Mouse (Mus musculus): ENCODE data around the gene Sv2a. TPM values are rescaled to one million over a fixed set of nuclear protein-coding genes. Genes with fewer than 3 reads are reported as not detected.

The Sv2a gene
- total RNA-seq, 2 experiments from 2014 or later, result not detected

DNA sequence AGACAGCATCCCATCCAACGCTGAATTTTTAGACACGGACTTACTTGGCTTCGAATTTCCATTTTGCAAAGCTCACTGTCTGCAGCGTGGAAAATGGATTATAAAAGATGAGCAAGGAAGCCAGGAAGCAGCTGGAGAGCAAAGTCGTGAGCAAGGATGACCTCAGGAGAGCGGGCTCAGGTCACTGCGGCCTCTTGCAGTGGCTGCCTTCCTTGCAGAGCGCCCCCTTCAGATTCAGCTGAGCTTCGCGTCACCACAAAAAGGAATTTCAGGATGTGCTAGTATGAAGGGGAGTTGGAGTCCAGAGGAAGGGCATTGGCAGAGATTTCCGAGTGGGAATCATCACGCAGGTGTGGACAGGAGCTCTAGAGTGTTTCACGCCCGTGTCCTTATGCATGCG is 28.3 kb downstream of the Sv2a start:
- no peak for ATAC-seq (replicated peaks; ENCODE audit: low FRiP score, poor library complexity, severe bottlenecking)

DNA sequence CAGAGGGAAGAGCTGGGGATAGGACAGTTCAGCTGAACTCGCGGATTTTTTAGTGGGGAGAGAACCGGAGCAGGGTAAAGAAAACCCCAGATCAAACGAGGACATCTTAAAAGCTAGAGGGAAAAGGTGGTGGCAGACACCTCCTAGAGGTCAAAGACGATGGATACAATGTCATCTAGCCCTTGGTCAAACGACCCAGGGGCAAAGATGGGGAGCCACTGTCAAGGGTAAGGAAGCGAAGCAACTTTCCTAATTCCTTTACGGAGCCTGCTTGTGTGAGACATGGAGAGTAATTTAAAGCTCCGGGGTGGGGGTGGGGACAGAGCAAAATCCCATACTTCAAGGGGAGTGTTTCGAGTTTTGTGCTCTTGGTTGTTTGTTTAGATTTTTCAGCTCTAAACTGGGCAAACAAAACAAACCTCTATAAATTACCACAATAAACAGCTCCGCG is 38.3 kb downstream of the Sv2a start:
- ATAC-seq (replicated peaks; ENCODE audit: low FRiP score, poor library complexity, severe bottlenecking), result peak; percentile 10

DNA sequence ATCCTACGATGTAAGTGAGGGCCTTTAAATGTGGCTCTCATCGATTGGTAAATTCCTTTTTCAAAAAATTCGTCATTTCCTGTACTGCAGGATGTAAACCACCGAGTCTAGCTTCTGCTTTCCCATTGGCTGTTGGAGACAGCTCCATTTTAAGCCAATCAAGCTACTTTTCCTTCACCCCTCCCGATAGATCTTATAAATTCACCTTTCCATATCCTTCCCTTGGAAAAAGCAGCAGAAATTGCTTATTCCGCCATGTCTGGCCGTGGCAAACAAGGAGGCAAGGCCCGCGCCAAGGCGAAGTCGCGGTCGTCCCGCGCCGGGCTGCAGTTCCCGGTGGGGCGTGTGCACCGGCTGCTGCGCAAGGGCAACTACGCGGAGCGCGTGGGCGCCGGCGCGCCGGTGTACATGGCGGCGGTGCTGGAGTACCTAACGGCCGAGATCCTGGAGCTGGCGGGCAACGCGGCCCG is 38.7 kb downstream of the Sv2a start, which contains the start of the genes Bola1 and Hist2h2ab:
Gene Bola1 (minus strand): TSS at position 49 of the 470 bp plus-strand sequence.
Gene Hist2h2ab (plus strand): TSS at position 205 of the 470 bp plus-strand sequence.
- ATAC-seq (replicated peaks; ENCODE audit: low FRiP score, poor library complexity, severe bottlenecking), result peak; percentile 62

DNA sequence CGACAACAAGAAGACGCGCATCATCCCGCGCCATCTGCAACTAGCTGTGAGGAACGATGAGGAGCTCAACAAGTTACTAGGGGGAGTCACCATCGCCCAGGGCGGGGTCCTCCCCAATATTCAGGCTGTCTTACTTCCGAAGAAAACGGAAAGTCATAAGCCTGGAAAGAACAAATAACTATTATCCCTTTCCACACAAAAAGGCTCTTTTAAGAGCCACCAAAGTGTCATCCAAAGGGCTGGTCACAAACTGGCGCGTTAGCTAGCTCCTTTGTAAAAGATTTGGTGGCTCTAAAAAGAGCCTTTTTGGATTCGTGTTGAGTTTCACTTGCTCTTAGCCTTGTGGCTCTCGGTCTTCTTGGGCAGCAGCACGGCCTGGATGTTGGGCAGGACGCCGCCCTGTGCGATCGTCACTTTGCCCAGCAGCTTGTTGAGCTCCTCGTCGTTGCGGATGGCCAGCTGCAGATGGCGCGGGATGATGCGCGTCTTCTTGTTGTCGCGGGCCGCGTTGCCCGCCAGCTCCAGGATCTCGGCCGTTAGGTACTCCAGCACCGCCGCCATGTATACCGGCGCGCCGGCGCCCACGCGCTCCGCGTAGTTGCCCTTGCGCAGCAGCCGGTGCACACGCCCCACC is 39.3 kb downstream of the Sv2a start:
- peak; percentile 19; the same call in 1 of the 2 replicates for ATAC-seq (replicated peaks; ENCODE audit: low FRiP score, poor library complexity, severe bottlenecking)

DNA sequence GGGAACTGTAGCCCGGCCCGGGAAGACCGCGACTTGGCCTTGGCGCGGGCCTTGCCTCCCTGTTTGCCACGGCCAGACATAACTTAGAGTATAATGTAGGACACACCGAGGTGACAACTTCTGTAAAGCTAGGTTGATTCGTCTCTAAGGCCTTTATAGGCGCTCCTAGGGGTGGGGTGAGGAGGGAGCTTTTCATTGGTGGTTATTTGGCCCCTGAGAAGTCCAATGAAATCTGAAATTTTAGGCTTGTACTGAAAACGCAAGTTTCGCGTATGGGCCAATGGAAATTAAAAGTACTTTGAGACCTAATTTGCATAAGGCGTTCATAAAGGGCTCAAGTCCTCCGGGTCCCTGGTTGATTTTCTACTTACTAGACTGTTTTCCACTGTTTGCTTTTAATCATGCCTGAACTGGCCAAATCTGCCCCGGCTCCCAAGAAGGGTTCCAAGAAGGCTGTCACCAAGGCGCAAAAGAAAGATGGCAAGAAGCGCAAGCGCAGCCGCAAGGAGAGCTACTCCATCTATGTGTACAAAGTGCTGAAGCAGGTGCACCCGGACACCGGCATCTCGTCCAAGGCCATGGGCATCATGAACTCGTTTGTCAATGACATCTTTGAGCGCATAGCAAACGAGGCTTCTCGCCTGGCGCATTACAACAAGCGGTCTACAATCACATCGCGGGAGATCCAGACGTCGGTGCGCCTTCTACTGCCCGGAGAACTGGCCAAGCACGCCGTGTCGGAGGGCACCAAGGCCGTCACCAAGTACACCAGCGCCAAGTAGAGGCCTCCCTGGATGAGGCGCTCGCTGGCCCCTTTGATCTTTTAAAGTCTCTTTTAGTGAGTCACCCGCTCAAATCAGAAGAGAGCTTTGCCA is 40.1 kb downstream of the Sv2a start, which contains the start of the genes Hist2h2ac and Hist2h2be:
Gene Hist2h2ac (minus strand): TSS at position 116 of the 875 bp plus-strand sequence.
Gene Hist2h2be (plus strand): TSS at position 355 of the 875 bp plus-strand sequence.
- ATAC-seq (replicated peaks; ENCODE audit: low FRiP score, poor library complexity, severe bottlenecking), result peak; percentile 79

DNA sequence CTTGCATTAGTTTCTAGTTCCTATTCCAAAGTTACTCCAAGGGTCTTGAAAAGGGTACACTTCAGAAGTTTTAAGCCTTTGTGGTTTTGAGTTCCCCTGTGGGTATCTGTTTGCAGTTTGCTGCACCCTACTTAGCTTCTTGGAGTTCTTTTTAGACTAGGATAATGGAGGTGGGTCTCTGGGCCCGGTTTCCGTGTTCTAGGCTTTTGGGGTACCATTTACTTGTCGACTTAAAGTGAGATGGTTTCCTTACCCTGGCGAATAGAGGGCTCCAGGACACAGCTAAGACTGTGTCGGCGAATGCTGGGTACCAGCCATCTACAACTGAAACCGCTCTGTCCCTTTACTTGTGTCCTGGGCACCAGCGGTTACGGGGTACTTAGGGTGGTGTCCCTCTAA is 40.7 kb downstream of the Sv2a start:
- ATAC-seq (replicated peaks; ENCODE audit: low FRiP score, poor library complexity, severe bottlenecking), result peak; percentile 17; the same call in 1 of the 2 replicates

DNA sequence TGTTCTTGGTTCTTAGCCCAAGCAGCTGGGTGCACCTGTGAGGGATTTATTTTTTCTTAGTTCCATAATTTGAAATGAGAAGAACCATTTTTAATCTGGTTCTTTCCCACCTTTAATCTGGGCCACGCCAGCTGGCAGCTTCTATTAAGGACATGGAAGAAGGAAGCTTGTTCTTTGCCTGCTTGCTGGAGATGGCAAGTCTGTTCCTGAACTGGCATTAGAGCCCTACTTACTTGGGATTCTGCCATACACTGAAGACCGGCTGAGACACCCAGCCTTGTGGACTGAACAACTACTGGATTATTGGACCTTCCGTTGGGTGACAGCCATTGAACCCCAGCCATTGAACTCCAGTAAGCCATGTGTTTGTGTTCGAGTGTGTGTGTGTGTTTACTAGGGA is 41.8 kb downstream of the Sv2a start:
- no peak for ATAC-seq (replicated peaks; ENCODE audit: low FRiP score, poor library complexity, severe bottlenecking)

DNA sequence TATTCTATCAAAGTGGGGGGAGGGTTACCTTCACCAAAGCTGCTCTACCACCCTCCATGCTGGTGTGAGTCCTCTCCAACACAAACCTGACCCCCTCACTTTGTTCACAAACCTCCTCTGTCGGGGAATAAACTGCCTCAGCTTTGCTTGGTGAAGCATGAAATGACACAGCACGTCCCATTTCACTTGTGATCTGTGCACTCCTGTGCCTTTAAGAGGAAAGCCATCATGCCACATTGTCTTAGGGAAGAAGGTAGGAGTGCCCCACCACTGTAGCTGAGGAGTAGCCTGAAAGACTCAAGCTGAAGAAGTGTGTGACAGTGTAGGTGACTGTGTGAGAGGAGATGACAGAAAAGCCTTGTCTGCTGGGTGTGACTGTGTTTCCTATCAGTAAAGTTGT is 44.5 kb downstream of the Sv2a start:
- ATAC-seq (replicated peaks; ENCODE audit: low FRiP score, poor library complexity, severe bottlenecking), result no peak

DNA sequence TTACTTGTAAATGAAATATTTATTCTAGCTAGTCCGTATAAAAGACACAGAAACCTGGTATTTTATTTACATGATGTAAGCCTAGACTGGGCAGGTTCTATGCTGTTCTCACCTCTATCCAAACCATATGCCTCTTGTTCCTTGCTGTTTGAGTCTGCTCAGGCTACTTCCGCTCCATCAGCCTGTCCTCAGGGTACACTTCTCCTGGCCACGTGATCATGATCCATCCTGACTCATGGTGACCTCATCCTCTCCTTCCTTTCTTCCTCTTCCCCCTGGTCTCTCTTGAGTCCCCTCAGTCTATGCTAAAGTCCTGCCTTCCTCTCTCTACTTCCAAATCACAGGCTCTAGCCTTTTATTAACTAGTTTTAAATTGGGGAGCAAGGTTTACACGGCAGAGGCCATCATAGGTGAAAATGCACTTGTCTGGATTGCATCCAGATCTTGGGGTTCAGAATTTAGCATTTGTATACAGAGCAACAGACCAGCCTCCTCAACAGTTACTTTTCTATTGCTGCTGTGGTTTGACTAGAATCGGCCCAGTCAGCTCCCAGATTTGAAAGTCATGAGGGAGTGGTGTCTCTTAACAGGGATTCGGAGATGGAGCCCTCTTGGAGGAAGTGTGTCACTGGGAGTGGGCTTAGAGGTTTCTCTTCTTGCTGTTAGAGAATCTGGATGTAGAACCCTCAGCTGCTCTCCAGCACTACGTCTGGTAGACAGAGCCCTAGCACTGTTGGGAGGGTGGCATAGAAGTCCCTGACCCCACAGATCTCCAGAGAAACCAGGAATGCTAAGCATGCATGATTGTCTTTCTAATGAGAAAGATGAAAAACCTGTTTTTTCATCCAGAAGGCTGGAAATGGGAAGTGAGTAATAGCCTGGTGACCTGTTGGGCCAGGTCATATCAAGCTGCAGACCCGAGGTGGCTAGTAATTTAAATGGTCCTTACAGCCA is 46.0 kb downstream of the Sv2a start:
- ATAC-seq (replicated peaks; ENCODE audit: low FRiP score, poor library complexity, severe bottlenecking), result no peak

DNA sequence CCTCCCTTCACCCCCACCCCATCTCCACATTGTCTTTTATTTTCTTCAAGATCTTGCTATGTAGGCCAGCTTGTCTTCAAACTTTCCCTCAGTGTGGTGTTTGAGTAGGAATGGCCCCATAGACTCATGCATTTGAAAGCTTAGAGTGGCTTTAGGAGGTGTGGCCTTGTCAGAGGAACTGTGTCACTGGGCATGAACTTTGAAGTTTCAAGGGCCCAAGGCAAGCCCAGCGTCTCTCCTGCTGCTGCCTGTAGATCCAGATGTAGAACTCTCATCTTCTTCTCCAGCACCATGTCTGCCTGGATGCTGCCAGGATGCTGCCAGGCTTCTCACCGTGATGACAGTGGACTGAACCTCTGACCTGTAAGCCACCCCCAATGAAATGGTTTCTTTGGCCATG is 47.9 kb downstream of the Sv2a start:
- no peak for ATAC-seq (replicated peaks; ENCODE audit: low FRiP score, poor library complexity, severe bottlenecking)

DNA sequence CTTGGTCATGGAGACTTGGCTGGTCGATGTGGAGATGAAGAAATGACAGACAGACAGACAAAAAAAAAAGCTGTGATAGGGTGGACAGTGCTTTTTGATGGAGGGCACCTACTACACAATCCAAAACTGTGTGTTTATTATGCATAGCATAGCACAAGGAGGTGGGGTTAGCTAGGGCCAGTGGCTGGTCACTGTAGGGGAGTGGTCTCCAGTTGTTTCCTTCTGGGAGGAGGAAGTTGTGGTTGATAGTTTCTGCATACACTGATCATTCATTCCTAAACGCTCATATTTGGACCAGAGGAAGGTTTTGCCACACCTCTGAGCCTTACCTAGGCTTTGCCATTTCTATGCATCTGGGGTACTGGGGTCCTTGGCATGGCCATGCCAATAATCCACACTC is 49.5 kb downstream of the Sv2a start:
- no peak for ATAC-seq (replicated peaks; ENCODE audit: low FRiP score, poor library complexity, severe bottlenecking)

DNA sequence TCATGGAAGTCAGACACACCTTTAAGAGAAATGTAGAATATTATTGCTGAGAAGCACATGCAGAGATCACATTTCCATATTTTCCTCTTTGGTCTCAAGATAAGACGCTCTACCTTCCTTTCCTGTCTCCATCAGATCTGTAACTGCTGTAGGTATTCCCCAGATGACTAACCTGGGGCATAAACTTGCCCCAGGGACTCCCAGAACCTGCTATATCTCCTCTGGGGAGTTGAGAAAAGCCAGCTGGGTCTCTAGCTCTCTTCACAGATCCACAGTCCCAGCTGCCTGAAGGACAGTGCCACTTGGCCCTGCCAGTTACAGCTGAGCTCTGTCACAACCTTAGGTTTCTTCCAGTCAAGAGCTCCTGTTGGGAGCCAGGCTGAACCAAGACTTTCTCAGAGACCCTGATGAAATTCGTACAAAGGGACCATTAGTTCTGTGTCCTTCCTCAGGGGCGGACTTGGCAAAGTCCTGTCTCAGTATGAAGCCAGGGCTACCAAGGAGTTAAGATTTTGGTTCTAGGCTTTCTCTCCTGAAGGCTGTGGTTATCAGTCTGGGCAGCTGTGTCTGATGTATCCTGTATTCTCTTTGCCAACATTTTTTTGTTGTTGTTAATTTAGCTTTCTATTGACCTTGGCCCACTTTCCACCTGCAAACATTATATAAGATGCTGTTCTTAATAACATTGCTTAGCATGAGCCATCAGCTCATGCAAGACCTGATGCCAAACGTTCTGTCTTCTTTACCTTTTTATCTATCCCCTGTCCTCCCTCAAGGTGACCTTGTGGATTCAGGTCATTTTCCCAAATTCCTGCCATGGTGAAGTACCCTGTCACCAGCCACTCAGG is 50.2 kb downstream of the Sv2a start:
- ATAC-seq (replicated peaks; ENCODE audit: low FRiP score, poor library complexity, severe bottlenecking), result no peak

DNA sequence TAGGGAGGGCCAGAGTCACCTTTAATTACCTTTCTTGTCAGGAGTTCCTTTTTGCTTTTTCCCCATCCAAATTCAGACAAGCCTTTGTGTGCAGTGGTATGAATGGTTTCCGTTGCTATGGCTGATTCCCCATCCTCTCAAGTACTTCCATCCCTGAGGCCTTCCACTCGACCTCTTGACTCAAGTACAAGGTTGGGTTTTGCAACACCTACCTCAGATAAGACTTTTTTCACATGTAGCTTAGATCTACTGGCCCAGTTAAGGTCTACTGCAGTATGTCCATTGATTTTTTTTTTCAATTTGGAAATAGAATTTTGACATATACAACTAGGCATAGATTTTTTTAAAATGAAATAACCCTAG is 50.8 kb downstream of the Sv2a start:
- no peak for ATAC-seq (replicated peaks; ENCODE audit: low FRiP score, poor library complexity, severe bottlenecking)

DNA sequence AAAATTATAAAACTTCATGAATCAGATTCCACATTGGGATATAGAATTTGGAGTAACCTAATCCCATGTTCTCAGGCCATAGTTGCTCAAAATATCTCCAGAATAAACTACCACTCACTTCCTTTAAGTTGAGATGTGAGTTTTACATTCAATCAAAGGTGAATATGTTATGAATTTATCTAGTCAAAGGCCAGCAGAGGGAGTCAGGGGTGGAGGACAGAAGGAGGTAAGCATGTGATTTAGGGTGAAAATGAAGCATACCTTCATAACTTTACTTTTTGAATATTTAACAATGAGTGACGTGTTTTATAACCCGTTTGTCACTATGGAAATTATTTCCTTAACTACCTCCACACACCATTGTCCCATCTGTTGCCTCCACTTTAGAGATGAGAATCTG is 54.0 kb downstream of the Sv2a start:
- ATAC-seq (replicated peaks; ENCODE audit: low FRiP score, poor library complexity, severe bottlenecking), result no peak

DNA sequence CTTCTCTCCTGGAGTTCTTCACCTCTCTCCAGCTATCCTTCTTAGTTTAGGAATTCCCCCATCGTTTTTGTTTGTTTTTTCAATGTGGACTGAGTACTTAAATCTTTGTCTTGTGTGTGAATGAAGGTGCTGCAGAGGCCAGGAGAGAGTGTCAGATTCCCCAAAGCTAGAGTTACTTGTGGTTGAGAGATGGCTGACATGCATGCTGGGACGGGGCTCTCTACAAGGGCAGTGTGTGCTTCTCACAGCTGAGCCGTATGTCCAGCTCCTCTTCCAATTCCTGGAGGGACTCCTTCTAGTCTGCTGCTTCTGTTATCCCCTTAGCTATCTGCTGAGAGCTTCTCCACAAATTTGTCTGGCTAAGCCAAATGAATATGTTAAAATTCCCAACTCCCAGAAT is 54.9 kb downstream of the Sv2a start:
- ATAC-seq (replicated peaks; ENCODE audit: low FRiP score, poor library complexity, severe bottlenecking), result no peak

DNA sequence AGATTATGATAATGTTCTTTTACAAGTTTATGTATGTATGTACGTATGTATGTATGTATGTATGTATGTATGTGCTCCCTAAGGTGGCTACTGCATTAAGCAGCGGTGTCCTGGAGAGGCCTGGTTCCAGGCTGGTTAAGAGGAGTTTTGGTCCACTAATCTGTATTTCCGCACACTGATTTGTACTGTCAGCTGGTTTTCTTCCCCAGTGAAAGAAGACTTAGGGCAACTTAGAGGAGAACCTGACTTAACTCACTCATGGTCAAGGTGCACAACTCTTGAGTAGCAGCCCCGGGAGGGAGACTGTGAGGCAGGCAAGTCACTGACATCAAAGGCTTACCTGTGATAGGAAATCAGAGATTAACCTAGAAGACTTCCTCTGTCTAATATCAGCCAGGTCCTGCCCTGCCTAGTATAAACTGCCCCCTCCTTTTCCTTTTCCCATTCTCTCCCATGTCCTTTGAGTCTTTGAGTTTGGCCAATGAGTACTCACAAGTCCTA is 55.9 kb downstream of the Sv2a start:
- no peak for ATAC-seq (replicated peaks; ENCODE audit: low FRiP score, poor library complexity, severe bottlenecking)

DNA sequence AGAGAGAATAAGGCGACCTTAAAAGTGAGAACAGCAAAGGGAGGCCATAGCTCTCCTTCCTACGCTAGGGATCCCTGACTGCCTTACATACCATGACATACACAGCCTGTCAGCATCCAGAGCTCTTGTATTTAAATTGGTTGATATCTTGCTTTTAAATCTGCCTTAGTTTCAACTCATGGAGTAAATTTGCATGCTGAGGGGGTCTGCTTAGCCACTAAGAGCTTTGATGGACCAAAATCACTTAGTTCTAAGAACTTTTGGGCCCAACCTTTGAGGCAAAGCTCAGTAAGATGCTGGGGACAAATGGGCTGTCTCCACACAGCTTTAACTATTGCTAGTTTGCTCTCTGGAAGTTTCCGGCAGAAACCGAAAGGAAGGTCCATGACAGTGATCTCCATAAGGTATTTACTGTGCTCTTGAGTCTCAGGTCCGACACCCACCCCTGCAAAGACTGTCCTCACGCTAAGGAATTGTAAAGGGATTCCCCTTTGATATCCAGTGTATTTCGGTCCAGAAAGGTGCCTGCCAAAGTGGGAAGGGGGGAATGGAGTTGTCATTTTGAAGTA is 56.5 kb downstream of the Sv2a start:
- ATAC-seq (replicated peaks; ENCODE audit: low FRiP score, poor library complexity, severe bottlenecking), result no peak

DNA sequence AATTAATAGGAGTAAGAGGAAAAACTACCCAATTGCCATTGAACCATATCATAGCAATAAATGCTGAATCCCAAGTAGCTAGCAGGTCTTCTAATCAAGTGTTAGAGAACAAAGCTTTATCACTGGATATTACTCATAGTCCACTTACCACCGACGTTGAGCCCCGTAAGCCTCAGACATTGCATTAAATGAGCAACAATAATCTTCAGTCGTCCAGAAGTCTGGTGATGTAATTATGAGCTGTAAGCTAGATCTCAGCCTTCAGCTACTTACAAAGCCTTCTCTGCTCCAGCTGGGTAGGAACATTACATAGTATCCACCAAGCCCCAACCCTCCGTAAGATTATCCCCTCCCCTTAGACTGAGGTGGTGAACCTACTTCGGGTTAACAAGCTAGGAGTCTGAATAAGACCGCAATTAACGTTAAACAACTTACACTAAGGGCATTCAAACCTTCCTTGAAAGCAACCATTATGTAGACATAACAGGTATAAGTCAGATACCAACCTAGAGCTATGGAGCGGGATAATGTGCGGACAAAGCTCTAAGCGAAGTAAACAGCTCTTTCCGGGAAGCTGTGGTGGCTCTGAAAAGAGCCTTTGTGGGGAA is 57.1 kb downstream of the Sv2a start:
- ATAC-seq (replicated peaks; ENCODE audit: low FRiP score, poor library complexity, severe bottlenecking), result peak; percentile 8

All from erythroid progenitor cell, adult 5-6 weeks (primary cell).